Mouse (Mus musculus) MEL (cell line): ENCODE measurements around the gene Icam1.

Experiments
- CTCF ChIP-seq, 3 experiments: IDR thresholded peaks in 2 of 3; conservative IDR thresholded peaks in 1 of 3; 2 replicates each; pipeline ENCODE4 v1.5.1; 2011 to 2012; ENCODE audit warnings: low read length in 3 of 3, low read depth in 2 of 3, mild to moderate bottlenecking in 2 of 3, improper control_type of control experiment in 1 of 3, inconsistent platforms in 1 of 3, mixed read lengths in 1 of 3, moderate library complexity in 1 of 3; ENCODE audit not compliant: control insufficient read depth in 1 of 3, insufficient read depth in 1 of 3, poor library complexity in 1 of 3, severe bottlenecking in 1 of 3
- E2F4 ChIP-seq: IDR thresholded peaks from 2 replicates; pipeline ENCODE4 v1.6.1; 2011; ENCODE audit warnings: low read depth, low read length, improper control_type of control experiment, borderline replicate concordance
- GATA1 ChIP-seq: IDR thresholded peaks from 2 replicates; pipeline ENCODE4 v1.6.1; 2011; ENCODE audit warnings: low read depth, low read length, improper control_type of control experiment
- HCFC1 ChIP-seq: IDR thresholded peaks from 2 replicates; pipeline ENCODE4 v1.6.1; 2012; ENCODE audit warnings: low read depth, mild to moderate bottlenecking, inconsistent platforms, low read length, improper control_type of control experiment, moderate library complexity
- MAX ChIP-seq: IDR thresholded peaks from 2 replicates; pipeline ENCODE4 v1.6.1; 2011; ENCODE audit warnings: low read length, improper control_type of control experiment
- MAZ ChIP-seq: IDR thresholded peaks from 2 replicates; pipeline ENCODE4 v1.6.1; 2012; ENCODE audit warnings: low read depth, mild to moderate bottlenecking, inconsistent platforms, low read length, improper control_type of control experiment
- POLR2A ChIP-seq, 2 experiments: IDR thresholded peaks; 2 replicates each; pipeline ENCODE4 v1.6.1; 2011 to 2012; ENCODE audit warnings: low read length in 2 of 2, mild to moderate bottlenecking in 2 of 2, control low read depth in 1 of 2, improper control_type of control experiment in 1 of 2, low read depth in 1 of 2, moderate library complexity in 1 of 2; ENCODE audit not compliant: control insufficient read depth in 1 of 2, insufficient read depth in 1 of 2, poor library complexity in 1 of 2
- POLR2AphosphoS2 ChIP-seq: IDR thresholded peaks from 2 replicates; pipeline ENCODE4 v1.6.1; 2011; ENCODE audit warnings: low read length, improper control_type of control experiment
- UBTF ChIP-seq: IDR thresholded peaks from 2 replicates; pipeline ENCODE4 v1.6.1; 2012; ENCODE audit warnings: low read depth, mild to moderate bottlenecking, inconsistent platforms, low read length, improper control_type of control experiment, moderate library complexity, borderline replicate concordance; ENCODE audit not compliant: insufficient read depth
- USF1 ChIP-seq: IDR thresholded peaks from 2 replicates; pipeline ENCODE4 v1.6.1; 2014; ENCODE audit warnings: low read depth, mild to moderate bottlenecking, inconsistent platforms, low read length, improper control_type of control experiment, moderate library complexity

GRCm38 (mm10) chr9:21011846-21012312 lies 3.9 kb upstream of the Icam1 start:
- TF ChIP-seq MAZ: no peak
- no peak for TF ChIP-seq POLR2A (IDR thresholded peaks at IDR 0.05; ENCODE audit: control insufficient read depth in 1 of 2, insufficient read depth in 1 of 2, low read depth in 1 of 2, low read length in 2 of 2, poor library complexity in 1 of 2)
- no peak for TF ChIP-seq E2F4
- 0 out of 2 replicates have a peak, but pooled peaks have one; percentile 85 for TF ChIP-seq UBTF
- no peak; a peak in 1 of 6 replicates for TF ChIP-seq CTCF (IDR thresholded peaks at IDR 0.05 in 2 of 3, conservative IDR thresholded peaks at IDR 0.05 in 1 of 3; ENCODE audit: control insufficient read depth in 1 of 3, insufficient read depth in 1 of 3, low read depth in 2 of 3, low read length in 3 of 3, poor library complexity in 1 of 3, severe bottlenecking in 1 of 3)
- TF ChIP-seq USF1: no peak
- no peak for TF ChIP-seq HCFC1
- peak; percentile 84 for TF ChIP-seq GATA1
- no peak for TF ChIP-seq POLR2AphosphoS2
- TF ChIP-seq MAX: no peak
